Mouse (Mus musculus) lung, embryonic 16.5 days (tissue): ENCODE measurements around the gene Gm9945. TPM values are rescaled to one million over a fixed set of nuclear protein-coding genes. Genes with fewer than 3 reads are reported as not detected.

Experiments used
- ATAC-seq: fragments of 200-750 bp; cut with Nextera tagmentation; 2 replicates; pipeline ENCODE4 v1.8.0; 2017; ENCODE audit warnings: low read depth, mild to moderate bottlenecking, moderate library complexity
- H3K27ac ChIP-seq: fragments of 300-500 bp; sonication (generic); 2 replicates; pipeline ENCODE4 v1.5.1; 2014; ENCODE audit warnings: mild to moderate bottlenecking, control low read depth, low read length
- H3K27me3 ChIP-seq: fragments of 300-500 bp; sonication (generic); 2 replicates; pipeline ENCODE4 v1.6.1; 2014; ENCODE audit warnings: low read depth, low read length, mixed read lengths; ENCODE audit not compliant: control insufficient read depth, insufficient read depth
- H3K36me3 ChIP-seq: fragments of 300-500 bp; sonication (generic); 2 replicates; pipeline ENCODE4 v1.6.1; 2014; ENCODE audit warnings: low read length; ENCODE audit not compliant: control insufficient read depth, insufficient read depth
- H3K4me1 ChIP-seq: fragments of 300-500 bp; sonication (generic); replicated peaks from 2 replicates; pipeline ENCODE4 v1.6.1; 2014; ENCODE audit warnings: low read length, mixed read lengths; ENCODE audit not compliant: control insufficient read depth, insufficient read depth
- H3K4me2 ChIP-seq: fragments of 300-500 bp; sonication (generic); 2 replicates; pipeline ENCODE4 v1.6.1; 2014; ENCODE audit warnings: low read depth, low read length, control low read depth
- H3K4me3 ChIP-seq: fragments of 300-500 bp; sonication (generic); 2 replicates; pipeline ENCODE4 v1.5.1; 2014; ENCODE audit warnings: mild to moderate bottlenecking, low read length, control low read depth
- H3K9ac ChIP-seq: fragments of 300-500 bp; sonication (generic); 2 replicates; pipeline ENCODE4 v1.6.1; 2014; ENCODE audit warnings: low read length, control low read depth
- H3K9me3 ChIP-seq: fragments of 300-500 bp; sonication (generic); 2 replicates; pipeline ENCODE4 v1.6.1; 2016; ENCODE audit warnings: low read length; ENCODE audit not compliant: control insufficient read depth
- WGBS: fragments of 180-500 bp; shearing (Covaris S2); extraction: QIAGEN DNeasy Blood & Tissue Kit; methylation state at CpG from one replicate; pipeline ENCODE4 v1.1.7; 2014; 5-methylcytosine and 5-hydroxymethylcytosine counted together
- polyA plus RNA-seq: library from polyadenylated mRNA; unstranded; fragments of >200 nt; fragmentation: Nextera tagmentation; extraction: Ambion mirVana; gene quantifications from 2 replicates; pipeline ENCODE4 v1.2.1, GENCODE M21; 2015

Gm9945 gene
- polyA plus RNA-seq, 1 experiment from 2014 or later = not detected

DNA sequence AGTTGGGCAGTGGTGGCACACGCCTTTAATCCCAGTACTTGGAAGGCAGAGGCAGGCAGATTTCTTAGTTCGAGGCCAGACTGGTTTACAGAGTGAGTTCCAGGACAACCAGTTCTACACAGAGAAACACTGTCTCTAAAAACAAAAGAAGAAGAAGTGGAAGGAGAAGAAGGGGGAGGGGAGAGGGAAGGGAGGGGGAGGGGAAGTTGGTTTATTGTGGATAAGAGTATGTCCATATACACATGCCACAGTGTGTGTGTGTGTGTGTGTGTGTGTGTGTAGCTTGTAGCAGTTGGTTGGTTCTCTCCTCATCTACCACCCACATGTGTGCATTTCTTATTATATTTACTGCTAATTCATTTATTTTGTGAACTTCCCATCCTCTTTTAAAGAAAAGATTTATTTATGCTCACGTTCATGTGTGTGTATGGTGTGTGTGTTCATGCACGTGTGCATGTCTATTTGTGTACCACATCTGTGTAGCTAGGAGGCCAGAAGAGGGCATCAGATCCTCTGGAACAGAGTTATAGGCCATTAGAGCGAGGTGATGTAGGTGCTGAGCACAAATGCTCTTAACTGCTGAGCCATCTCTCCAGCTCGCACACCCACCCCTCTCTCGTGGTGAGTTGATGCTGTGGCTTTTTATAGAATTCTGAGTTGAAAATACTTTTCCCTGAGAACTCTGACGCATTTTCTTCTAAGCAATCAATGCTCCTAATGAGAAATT is 22.2 kb downstream of the Gm9945 start:
- Histone ChIP-seq H3K4me2 (no peak overlapping the region), H3K9me3 (no peaks in the 10 kb centered on the region), H3K9ac (no peak overlapping the region), H3K4me3 (no peak overlapping the region), H3K27ac (no peak overlapping the region), H3K27me3 (no peaks in the 10 kb centered on the region), H3K4me1 (peaks cover 5% of the 10 kb centered on the region; the same call in 1 of the 2 replicates), H3K36me3 (no peaks in the 10 kb centered on the region)
- 72% methylated on average over 8 of the region's 8 CpGs for WGBS
- no peak for ATAC-seq

DNA sequence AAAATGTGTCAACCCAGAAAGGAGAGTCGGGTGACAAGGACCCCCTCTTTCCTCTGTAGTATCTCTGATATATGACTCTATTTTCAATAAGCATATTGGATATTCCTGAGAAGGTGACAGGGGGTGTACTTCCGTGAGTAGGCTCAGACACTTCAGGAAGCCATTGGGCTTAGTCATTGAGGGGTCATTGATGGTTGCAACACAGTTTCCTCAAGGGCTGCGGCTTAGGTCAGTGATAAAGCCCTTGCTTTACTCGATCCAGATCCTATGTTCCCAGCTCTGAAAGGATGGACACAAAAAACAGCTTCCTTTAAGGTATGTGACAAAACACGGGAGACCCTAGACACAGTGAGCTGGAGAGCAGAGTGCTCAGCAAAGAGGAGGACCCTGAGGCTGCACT is 23.8 kb downstream of the Gm9945 start:
- Histone ChIP-seq H3K27ac (no peak overlapping the region), H3K4me3 (no peak overlapping the region), H3K9ac (no peak overlapping the region), H3K36me3 (no peaks in the 10 kb centered on the region), H3K27me3 (no peaks in the 10 kb centered on the region), H3K4me1 (peaks cover 5% of the 10 kb centered on the region; the same call in 1 of the 2 replicates), H3K9me3 (no peaks in the 10 kb centered on the region), H3K4me2 (no peak overlapping the region)
- ATAC-seq = no peak
- WGBS = 73% methylated on average over 5 of the region's 5 CpGs

DNA sequence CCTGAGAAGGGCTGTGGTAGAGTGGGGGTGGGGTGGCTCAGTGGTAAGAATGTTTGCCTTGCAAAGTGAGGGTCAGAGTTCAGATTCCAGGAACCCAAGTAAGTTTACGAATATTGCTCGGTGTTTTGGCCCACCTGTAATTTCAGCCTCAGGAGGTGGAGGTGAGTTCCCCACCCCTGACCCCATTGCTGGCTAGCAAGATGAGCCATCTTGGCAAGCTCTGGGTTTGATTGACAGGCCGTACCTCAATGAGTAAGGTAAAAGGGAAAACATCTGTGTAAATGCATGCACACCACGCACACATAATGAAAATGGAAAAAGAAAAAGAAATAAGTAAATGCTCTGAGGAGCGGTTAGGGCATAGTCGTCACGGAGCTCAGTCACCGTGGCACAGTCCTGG is 24.4 kb downstream of the Gm9945 start:
- H3K27ac ChIP-seq = no peak overlapping the region
- no peaks in the 10 kb centered on the region for H3K9me3 ChIP-seq
- no peak overlapping the region for H3K9ac ChIP-seq
- H3K4me1 ChIP-seq = peaks cover 5% of the 10 kb centered on the region; the same call in 1 of the 2 replicates
- ATAC-seq = no peak
- 80% methylated on average over 8 of the region's 8 CpGs for WGBS
- H3K36me3 ChIP-seq = no peaks in the 10 kb centered on the region
- H3K4me2 ChIP-seq = no peak overlapping the region
- no peaks in the 10 kb centered on the region for H3K27me3 ChIP-seq
- H3K4me3 ChIP-seq = no peak overlapping the region

DNA sequence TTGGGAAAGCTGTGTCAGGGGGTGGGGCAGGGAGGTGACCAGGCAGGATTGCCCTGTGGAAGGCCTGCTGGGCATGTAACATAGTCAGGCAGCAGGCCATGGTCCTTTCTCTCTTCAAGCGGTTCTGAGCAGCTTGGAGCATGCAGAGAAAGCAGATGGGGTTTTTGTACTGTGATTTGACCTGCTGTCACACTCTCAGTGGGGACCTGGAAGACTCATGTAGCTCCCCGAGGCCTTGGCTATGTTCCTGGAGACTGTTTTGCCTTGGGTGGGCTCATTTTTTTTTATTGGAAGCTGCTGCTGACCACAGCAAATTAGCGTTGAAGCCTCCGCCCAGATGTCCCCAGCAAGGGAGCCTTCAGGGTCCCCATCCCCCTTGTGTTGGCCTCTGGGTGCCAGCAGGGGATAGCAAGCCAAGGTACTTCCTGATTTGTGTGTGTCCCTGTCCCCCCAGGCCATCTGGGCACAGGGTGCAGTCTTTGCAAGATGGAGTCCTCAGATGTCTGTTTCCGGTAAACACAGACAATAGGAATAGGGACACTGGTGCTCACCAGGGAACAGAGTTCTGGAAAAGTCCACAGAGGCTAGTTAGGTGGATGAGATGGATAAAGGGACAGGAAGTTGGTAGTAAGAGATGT is 25.2 kb downstream of the Gm9945 start:
- Histone ChIP-seq H3K4me3 (no peak overlapping the region), H3K9me3 (no peaks in the 10 kb centered on the region), H3K27ac (no peak overlapping the region), H3K4me2 (no peak overlapping the region), H3K36me3 (no peaks in the 10 kb centered on the region), H3K27me3 (no peaks in the 10 kb centered on the region), H3K4me1 (peaks cover 5% of the 10 kb centered on the region; the same call in 1 of the 2 replicates), H3K9ac (no peak overlapping the region)
- ATAC-seq = no peak
- WGBS = 64% methylated on average over 5 of the region's 5 CpGs

DNA sequence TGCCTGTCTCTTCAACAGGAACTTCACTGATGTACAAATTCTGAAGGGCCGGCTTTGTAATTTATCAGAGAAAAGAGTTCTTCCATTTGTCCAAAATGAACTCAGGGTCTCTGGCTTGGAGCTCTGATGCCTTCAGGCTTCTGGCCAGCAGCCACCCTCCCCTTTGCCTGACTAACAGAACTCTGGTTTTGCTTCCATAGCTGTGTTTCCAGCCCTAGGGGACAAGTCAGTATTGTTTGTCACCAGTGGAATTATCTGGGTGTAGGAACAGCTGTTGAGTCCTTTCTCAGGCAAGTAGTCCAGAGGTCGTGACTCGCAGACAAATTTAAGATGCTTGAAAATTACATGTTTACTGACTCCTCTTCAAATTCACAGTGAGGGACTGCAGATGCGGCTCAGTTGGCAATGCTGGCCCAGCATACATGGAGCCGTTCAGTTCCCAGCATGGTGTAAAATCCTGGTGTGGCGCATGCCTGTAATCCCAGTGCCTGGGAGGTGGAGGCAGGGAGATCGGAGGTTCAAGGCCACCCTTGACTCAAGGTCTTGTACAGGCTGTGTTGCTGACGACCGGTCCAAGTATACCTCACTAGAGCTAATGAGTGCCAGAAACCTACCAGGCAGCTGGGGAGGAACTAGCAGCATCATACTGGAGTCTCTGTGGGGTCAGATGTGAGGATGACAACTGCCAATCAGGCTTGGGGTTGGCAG is 27.3 kb downstream of the Gm9945 start:
- Histone ChIP-seq H3K36me3 (no peaks in the 10 kb centered on the region), H3K27me3 (no peaks in the 10 kb centered on the region), H3K4me3 (no peak overlapping the region), H3K9ac (no peak overlapping the region), H3K9me3 (no peaks in the 10 kb centered on the region), H3K4me2 (no peak overlapping the region), H3K4me1 (no peaks in the 10 kb centered on the region), H3K27ac (no peak overlapping the region)
- 80% methylated on average over 9 of the region's 9 CpGs for WGBS
- no peak for ATAC-seq

DNA sequence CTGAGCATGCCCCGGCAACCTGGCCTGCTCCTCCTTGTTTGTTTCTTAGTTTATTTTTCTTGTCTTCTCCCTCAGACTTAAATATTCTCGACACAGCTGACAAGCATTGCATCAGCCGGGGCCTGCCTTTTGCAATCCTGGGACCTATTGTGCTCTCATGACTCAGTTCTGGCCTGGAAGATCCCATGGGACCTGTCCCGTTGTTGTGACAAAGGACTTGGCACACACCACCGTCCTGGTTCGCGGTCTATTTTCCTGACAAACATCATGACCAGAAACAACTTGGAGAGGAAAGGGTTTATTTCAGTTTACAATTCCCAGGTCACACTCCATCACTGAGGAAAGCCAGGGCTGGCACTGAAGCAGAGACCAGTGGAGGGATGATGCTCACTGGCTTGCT is 28.2 kb downstream of the Gm9945 start:
- ATAC-seq = no peak
- Histone ChIP-seq H3K27ac (no peak overlapping the region), H3K36me3 (no peaks in the 10 kb centered on the region), H3K4me3 (no peak overlapping the region), H3K4me2 (no peak overlapping the region), H3K27me3 (no peaks in the 10 kb centered on the region), H3K9ac (no peak overlapping the region), H3K9me3 (no peaks in the 10 kb centered on the region), H3K4me1 (no peaks in the 10 kb centered on the region)
- 53% methylated on average over 7 of the region's 7 CpGs for WGBS

DNA sequence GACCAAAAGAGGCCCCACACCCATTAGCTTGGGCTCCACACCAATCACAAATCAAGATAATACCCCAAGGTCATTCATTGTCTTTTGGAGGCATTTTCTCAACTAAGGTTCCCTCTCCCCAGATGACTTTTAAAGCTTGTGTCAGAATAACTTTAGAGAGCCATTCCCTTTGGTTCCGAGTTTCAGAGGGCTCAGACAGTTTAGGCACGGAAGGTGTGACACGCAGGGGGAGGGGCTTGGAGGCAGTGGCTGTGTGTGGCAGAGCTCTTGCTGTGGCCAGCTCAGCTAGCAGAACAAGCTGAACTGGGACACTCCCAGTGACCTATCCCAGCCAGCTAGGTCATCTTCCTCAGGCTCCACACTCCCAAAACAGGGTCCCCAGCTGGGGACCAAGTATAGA is 28.6 kb downstream of the Gm9945 start:
- 45% methylated on average over 3 of the region's 3 CpGs for WGBS
- Histone ChIP-seq H3K9ac (no peak overlapping the region), H3K27me3 (no peaks in the 10 kb centered on the region), H3K4me1 (no peaks in the 10 kb centered on the region), H3K36me3 (no peaks in the 10 kb centered on the region), H3K4me2 (no peak overlapping the region), H3K9me3 (no peaks in the 10 kb centered on the region), H3K27ac (no peak overlapping the region), H3K4me3 (no peak overlapping the region)
- no peak for ATAC-seq

DNA sequence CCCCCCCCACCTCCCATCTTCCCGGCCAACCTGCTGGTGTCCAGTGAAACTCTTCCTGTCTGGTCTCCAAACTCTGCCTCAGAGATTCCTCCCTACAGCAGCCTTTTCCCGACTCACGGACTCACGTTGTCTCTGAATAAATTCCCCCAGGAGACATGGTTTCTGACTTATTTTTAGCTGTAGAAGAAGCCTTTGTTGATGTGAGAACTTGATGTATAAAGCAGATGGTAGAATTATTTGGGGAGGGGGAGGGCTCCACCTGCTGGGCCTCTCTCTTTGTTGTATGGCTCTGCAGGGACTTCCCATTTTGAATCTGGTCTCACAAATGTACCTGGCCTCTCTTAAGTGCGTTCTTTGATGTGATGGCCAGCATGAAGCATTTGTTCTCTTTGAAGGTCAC is 30.4 kb downstream of the Gm9945 start:
- H3K4me2 ChIP-seq = no peak overlapping the region
- 40% methylated on average over 5 of the region's 5 CpGs for WGBS
- no peak for ATAC-seq
- H3K36me3 ChIP-seq = no peaks in the 10 kb centered on the region
- H3K9me3 ChIP-seq = no peaks in the 10 kb centered on the region
- H3K27ac ChIP-seq = no peak overlapping the region
- H3K27me3 ChIP-seq = no peaks in the 10 kb centered on the region
- H3K4me1 ChIP-seq = no peaks in the 10 kb centered on the region
- H3K4me3 ChIP-seq = no peak overlapping the region
- no peak overlapping the region for H3K9ac ChIP-seq
